Mouse (Mus musculus) layer of hippocampus, adult 9-11 months (tissue): ENCODE data around the gene Pttg1ip.

ENCODE experiments used
- DNase-seq: peaks from one replicate; pipeline ENCODE4 v3.0.0; 2022

Gene Pttg1ip

DNA sequence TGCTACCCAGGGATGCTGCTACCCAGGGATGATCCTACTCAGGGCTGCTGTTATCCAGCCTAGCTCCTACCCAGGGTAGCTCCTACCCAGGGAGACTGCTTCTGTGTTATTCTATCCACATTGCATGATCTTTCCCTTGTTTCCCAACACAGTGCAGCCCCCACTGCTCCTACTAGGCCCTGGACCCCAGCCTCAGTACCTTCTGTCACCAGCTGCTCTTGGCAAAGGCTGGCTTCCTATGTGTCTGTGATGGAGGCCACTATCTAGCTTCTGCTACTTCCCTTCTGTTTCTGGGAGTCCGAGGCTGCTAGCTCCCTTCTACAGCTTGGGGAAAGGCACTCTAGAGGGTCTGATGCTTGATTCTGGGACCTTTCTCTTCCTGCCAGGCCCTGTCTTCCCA lies 65.9 kb downstream of the Pttg1ip start:
- no peak for DNase-seq

DNA sequence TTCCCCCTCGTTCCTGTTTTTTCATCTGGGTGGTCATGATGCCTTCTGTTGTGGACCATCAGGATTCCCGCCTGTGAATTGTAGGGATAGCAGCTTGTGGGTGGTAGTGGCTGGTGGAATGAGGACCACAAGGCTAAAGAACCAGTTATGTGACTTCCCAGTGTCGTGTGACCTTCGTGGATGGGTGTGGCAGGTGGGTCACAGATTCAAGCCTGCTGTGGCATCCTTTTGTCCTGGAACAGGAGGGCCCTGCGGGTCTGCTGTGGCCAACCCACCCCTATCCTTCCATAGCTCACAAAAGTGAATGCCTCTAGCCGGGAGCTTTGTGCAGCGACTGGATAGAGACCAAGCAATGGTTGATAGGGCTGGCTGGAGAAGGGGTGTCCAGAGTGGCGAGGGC lies 66.4 kb downstream of the Pttg1ip start:
- DNase-seq, result no peak
